Mouse (Mus musculus): ENCODE results near the gene Sowaha. TPM values are rescaled to one million over a fixed set of nuclear protein-coding genes. Genes with fewer than 3 reads are reported as not detected.

Gene Sowaha
- polyA plus RNA-seq, 1 experiment from 2014 or later: 0.34 TPM

- Histone ChIP-seq H3K9ac (no peak overlapping the region), H3K4me2 (no peak overlapping the region), H3K9me3 (replicated peaks) (no peaks in the 10 kb centered on the region), H3K27ac (no peak overlapping the region), H3K4me1 (replicated peaks) (peaks cover 18% of the 10 kb centered on the region), H3K36me3 (no peaks in the 10 kb centered on the region), H3K4me3 (no peak overlapping the region), H3K27me3 (no peaks in the 10 kb centered on the region)
- no peak for ATAC-seq (replicated peaks; ENCODE audit: insufficient number of reproducible peaks, insufficient read depth, low FRiP score, low read depth)
- 35% methylated on average over 15 of the region's 15 CpGs for WGBS
These were observed 29.9 kb downstream of the Sowaha start for GRCm38 (mm10) chr11:53450070-53450705.

DNA sequence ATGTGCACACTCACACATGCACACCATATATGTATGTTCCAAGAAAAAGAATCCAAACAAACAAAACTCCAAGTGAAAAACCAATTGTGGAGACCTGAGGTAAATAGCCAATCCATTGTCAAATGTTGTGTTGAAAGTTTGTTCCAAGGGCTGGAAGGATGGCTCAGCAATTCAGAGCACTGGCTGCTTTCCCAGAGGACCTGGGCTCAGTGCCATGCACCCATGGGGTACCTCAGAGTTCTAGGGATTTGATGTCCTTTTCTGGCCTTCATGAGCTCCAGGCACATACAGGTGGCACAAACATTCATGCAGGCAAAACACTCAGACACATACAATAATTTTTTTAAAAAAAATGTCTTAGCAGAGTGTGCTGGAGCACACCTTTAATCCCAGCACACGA is 31.5 kb downstream of the Sowaha start:
- H3K27me3 ChIP-seq: no peaks in the 10 kb centered on the region
- no peaks in the 10 kb centered on the region for H3K36me3 ChIP-seq
- H3K4me3 ChIP-seq: no peak overlapping the region
- no peak overlapping the region for H3K4me2 ChIP-seq
- H3K27ac ChIP-seq: peak overlapping the region; percentile 31
- WGBS: 85% methylated on average over 1 of the region's 1 CpGs
- no peak overlapping the region for H3K9ac ChIP-seq
- ATAC-seq (replicated peaks; ENCODE audit: insufficient number of reproducible peaks, insufficient read depth, low FRiP score, low read depth): peak; percentile 63; the same call in 1 of the 2 replicates
- H3K9me3 ChIP-seq (replicated peaks): no peaks in the 10 kb centered on the region
- H3K4me1 ChIP-seq (replicated peaks): peaks cover 18% of the 10 kb centered on the region

DNA sequence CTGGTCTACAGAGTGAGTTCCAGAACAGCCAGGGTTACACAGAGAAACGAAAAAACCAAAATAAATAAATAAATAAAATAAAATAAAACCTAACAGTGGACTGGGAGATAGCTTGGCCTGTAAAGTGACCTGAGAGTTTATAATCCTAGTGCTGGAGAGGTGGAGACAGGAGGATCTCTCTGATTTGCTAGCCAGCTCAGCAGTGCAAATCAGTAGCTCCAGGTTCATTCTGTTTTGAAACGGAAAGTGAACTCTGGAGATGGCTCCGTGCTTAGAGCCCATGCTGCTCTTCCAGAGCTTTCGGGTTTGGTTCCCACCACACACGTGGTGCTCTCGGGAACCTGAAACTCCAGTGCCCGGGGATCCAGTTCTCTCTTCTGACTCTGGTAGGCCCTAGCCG is 32.1 kb downstream of the Sowaha start:
- WGBS: 84% methylated on average over 8 of the region's 8 CpGs
- Histone ChIP-seq H3K4me3 (no peak overlapping the region), H3K9ac (no peak overlapping the region), H3K4me1 (replicated peaks) (peaks cover 18% of the 10 kb centered on the region), H3K27ac (peak overlapping the region; percentile 1; the same call in 1 of the 2 replicates), H3K9me3 (replicated peaks) (no peaks in the 10 kb centered on the region), H3K36me3 (no peaks in the 10 kb centered on the region), H3K27me3 (no peaks in the 10 kb centered on the region), H3K4me2 (no peak overlapping the region)
- ATAC-seq (replicated peaks; ENCODE audit: insufficient number of reproducible peaks, insufficient read depth, low FRiP score, low read depth): no peak

GRCm38 (mm10) chr11:53446183-53446582 is 33.9 kb downstream of the Sowaha start:
- peaks cover 28% of the 10 kb centered on the region for H3K4me1 ChIP-seq (replicated peaks)
- no peak overlapping the region for H3K4me2 ChIP-seq
- no peak overlapping the region for H3K4me3 ChIP-seq
- no peaks in the 10 kb centered on the region for H3K36me3 ChIP-seq
- H3K27ac ChIP-seq: no peak overlapping the region
- no peak overlapping the region for H3K9ac ChIP-seq
- no peak for ATAC-seq (replicated peaks; ENCODE audit: insufficient number of reproducible peaks, insufficient read depth, low FRiP score, low read depth)
- H3K27me3 ChIP-seq: no peaks in the 10 kb centered on the region
- WGBS: 80% methylated on average over 13 of the region's 13 CpGs
- H3K9me3 ChIP-seq (replicated peaks): no peaks in the 10 kb centered on the region

GRCm38 (mm10) chr11:53445562-53445961 is 34.5 kb downstream of the Sowaha start:
- Histone ChIP-seq H3K4me1 (replicated peaks) (peaks cover 23% of the 10 kb centered on the region), H3K9me3 (replicated peaks) (no peaks in the 10 kb centered on the region), H3K36me3 (no peaks in the 10 kb centered on the region), H3K9ac (no peak overlapping the region), H3K4me2 (no peak overlapping the region), H3K27ac (no peak overlapping the region), H3K4me3 (no peak overlapping the region), H3K27me3 (no peaks in the 10 kb centered on the region)
- no peak for ATAC-seq (replicated peaks; ENCODE audit: insufficient number of reproducible peaks, insufficient read depth, low FRiP score, low read depth)
- WGBS: 35% methylated on average over 13 of the region's 13 CpGs

DNA sequence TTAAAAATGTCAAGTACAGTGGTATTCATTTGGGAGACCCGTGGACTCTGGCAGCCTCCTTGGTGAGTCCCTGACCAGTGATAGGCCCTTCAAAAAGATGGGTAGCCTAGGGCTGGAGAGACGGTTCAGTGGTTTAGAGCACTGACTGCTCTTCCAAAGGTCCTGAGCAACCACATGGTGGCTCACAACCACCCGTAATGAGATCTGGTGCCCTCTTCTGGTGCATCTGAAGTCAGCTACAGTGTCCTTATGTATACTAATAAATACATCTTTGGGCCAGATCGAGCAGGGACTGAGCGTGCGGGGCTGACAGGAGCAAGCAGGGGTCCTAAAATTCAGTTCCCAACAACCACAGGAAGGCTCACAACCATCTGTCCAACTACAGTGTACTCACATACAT is 36.2 kb downstream of the Sowaha start:
- Histone ChIP-seq H3K4me1 (replicated peaks) (peaks cover 15% of the 10 kb centered on the region), H3K27me3 (no peaks in the 10 kb centered on the region), H3K36me3 (no peaks in the 10 kb centered on the region), H3K27ac (no peak overlapping the region), H3K4me3 (no peak overlapping the region), H3K4me2 (no peak overlapping the region), H3K9me3 (replicated peaks) (no peaks in the 10 kb centered on the region), H3K9ac (no peak overlapping the region)
- ATAC-seq (replicated peaks; ENCODE audit: insufficient number of reproducible peaks, insufficient read depth, low FRiP score, low read depth): no peak
- WGBS: 45% methylated on average over 6 of the region's 6 CpGs

DNA sequence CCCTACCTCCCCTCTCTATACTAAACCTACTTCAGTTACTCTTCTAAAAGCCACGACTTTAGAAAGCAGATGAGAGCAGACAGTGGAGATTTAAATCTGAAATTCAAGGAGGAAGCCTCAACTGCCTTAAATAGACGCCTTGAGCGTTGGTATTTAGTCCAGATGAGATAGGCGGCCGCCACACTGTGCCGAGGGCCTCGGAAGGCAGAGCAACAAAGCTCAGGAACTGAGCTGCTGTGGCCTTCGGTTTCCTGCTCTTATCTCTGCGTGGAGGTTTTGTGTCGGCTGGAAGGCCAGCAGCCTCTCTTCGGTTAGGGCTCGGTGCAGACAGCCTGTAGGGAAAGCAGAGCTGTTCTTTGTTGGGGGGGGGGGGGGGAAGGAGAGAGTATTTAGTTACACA is 38.2 kb downstream of the Sowaha start:
- peaks cover 11% of the 10 kb centered on the region for H3K4me1 ChIP-seq (replicated peaks)
- H3K9ac ChIP-seq: peak overlapping the region; percentile 36
- ATAC-seq (replicated peaks; ENCODE audit: insufficient number of reproducible peaks, insufficient read depth, low FRiP score, low read depth): no peak
- H3K9me3 ChIP-seq (replicated peaks): no peaks in the 10 kb centered on the region
- WGBS: 3% methylated on average over 12 of the region's 12 CpGs
- peak overlapping the region; percentile 36; the same call in 1 of the 2 replicates for H3K4me2 ChIP-seq
- H3K27ac ChIP-seq: peak overlapping the region; percentile 83
- no peaks in the 10 kb centered on the region for H3K27me3 ChIP-seq
- no peaks in the 10 kb centered on the region for H3K36me3 ChIP-seq
- H3K4me3 ChIP-seq: no peak overlapping the region

GRCm38 (mm10) chr11:53436338-53436737 is 43.7 kb downstream of the Sowaha start:
- no peak overlapping the region for H3K4me3 ChIP-seq
- H3K9me3 ChIP-seq (replicated peaks): no peaks in the 10 kb centered on the region
- no peak for ATAC-seq (replicated peaks; ENCODE audit: insufficient number of reproducible peaks, insufficient read depth, low FRiP score, low read depth)
- peaks cover 4% of the 10 kb centered on the region for H3K4me1 ChIP-seq (replicated peaks)
- no peak overlapping the region for H3K27ac ChIP-seq
- no peak overlapping the region for H3K4me2 ChIP-seq
- 85% methylated on average over 6 of the region's 6 CpGs for WGBS
- H3K9ac ChIP-seq: no peak overlapping the region
- no peaks in the 10 kb centered on the region for H3K27me3 ChIP-seq
- no peaks in the 10 kb centered on the region for H3K36me3 ChIP-seq

- Histone ChIP-seq H3K4me3 (no peak overlapping the region), H3K27me3 (no peaks in the 10 kb centered on the region), H3K9me3 (replicated peaks) (no peaks in the 10 kb centered on the region), H3K36me3 (no peaks in the 10 kb centered on the region), H3K4me1 (replicated peaks) (peaks cover 6% of the 10 kb centered on the region), H3K9ac (no peak overlapping the region), H3K27ac (no peak overlapping the region), H3K4me2 (no peak overlapping the region)
- no peak for ATAC-seq (replicated peaks; ENCODE audit: insufficient number of reproducible peaks, insufficient read depth, low FRiP score, low read depth)
- WGBS: 72% methylated on average over 8 of the region's 8 CpGs
These were observed 44.6 kb downstream of the Sowaha start for GRCm38 (mm10) chr11:53435504-53435903.

DNA sequence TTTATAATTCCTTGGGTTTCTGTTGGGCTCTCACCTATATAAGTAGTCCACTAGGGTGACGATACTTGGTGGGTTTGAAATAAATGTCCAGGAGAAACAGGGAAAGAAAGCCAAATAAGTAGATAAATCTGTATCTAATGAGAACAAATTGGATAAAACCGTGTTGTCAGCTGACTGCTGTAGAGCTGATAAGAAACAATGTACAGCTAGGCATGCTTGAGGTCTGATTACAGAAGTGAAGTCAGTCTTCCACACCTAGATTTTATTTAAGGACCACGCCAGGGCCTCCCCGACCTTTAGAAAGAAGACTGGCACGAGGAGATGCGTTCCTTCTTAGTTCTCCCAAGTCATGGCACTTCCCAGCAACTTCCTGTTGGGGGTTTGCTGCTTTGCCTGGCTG is 47.0 kb downstream of the Sowaha start:
- WGBS: 43% methylated on average over 6 of the region's 6 CpGs
- Histone ChIP-seq H3K36me3 (peaks cover 8% of the 10 kb centered on the region), H3K4me2 (no peak overlapping the region)

DNA sequence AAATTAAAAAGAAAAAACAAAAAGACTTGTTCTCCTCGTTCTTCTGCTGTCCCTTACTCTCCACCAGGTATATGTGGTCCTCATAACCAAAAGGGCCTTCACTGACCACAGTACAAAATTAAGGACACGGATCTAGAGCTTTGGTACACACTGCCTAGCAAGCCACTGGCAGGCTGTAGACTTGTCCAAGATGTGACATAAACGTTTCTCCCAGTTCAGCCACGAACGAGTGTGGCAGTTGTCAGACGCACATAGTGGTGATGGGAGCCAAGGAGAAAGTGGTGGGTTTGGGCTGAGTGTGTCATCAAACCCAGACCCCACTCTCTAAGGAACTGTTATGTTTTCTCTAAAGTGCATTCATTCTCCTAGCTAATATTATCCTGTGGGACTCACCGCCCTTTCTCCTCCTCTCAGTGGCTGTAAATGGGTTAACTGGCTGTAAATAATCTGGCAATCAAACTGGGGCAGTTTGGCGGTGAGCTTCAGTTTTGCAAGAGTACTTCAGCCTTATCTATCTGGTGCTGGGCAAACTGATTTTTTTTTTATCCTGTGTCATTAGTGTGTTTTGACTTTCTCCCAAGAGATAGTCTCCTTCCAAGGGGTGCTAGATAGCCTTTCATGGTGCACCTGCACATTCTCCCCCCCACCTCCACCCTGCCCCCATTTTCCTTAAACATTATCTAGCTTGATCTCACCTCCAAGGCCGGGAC is 48.6 kb downstream of the Sowaha start:
- H3K27ac ChIP-seq: peak overlapping the region; percentile 83
- peak overlapping the region; percentile 73 for H3K4me3 ChIP-seq
- H3K9me3 ChIP-seq (replicated peaks): no peaks in the 10 kb centered on the region
- peak overlapping the region; percentile 71 for H3K4me2 ChIP-seq
- WGBS: 12% methylated on average over 9 of the region's 9 CpGs
- no peaks in the 10 kb centered on the region for H3K27me3 ChIP-seq
- H3K4me1 ChIP-seq (replicated peaks): peaks cover 17% of the 10 kb centered on the region
- peak; percentile 2; the same call in 1 of the 2 replicates for ATAC-seq (replicated peaks; ENCODE audit: insufficient number of reproducible peaks, insufficient read depth, low FRiP score, low read depth)
- peaks cover 15% of the 10 kb centered on the region for H3K36me3 ChIP-seq
- H3K9ac ChIP-seq: peak overlapping the region; percentile 20; the same call in 1 of the 2 replicates

More for the DNA sequence above, 47.0 kb downstream of the Sowaha start:
- Histone ChIP-seq H3K4me3 (no peak overlapping the region), H3K4me1 (replicated peaks) (peaks cover 14% of the 10 kb centered on the region), H3K27me3 (no peaks in the 10 kb centered on the region), H3K9me3 (replicated peaks) (no peaks in the 10 kb centered on the region), H3K9ac (no peak overlapping the region), H3K27ac (no peak overlapping the region)
- ATAC-seq (replicated peaks; ENCODE audit: insufficient number of reproducible peaks, insufficient read depth, low FRiP score, low read depth): no peak

All from heart, embryonic 15.5 days (tissue).